Mouse (Mus musculus): ENCODE results near the gene Crocc. TPM values are rescaled to one million over a fixed set of nuclear protein-coding genes. Genes with fewer than 3 reads are reported as not detected.

Crocc gene
- 1 to 10 TPM in 1 of 2 experiments, under 1 TPM in 1; 0.98 to 1.4 TPM for polyA plus RNA-seq (2017; shearing (Covaris generic))

GRCm38 (mm10) chr4:141060426-141061301, at the start of gene Crocc:
Gene Crocc (minus strand): TSS chr4:141060550.
- peak; percentile 92 for ATAC-seq

- no peak for ATAC-seq
These were observed 47.9 kb upstream of the Crocc start for GRCm38 (mm10) chr4:141108196-141108732.

GRCm38 (mm10) chr4:141106526-141107183, 46.3 kb upstream of the Crocc start:
- no peak for ATAC-seq

GRCm38 (mm10) chr4:141101855-141102254, 41.5 kb upstream of the Crocc start:
- no peak for ATAC-seq

GRCm38 (mm10) chr4:141101291-141101690, 40.9 kb upstream of the Crocc start:
- no peak for ATAC-seq

- no peak for ATAC-seq
These were observed 39.6 kb upstream of the Crocc start for GRCm38 (mm10) chr4:141099956-141100355.

GRCm38 (mm10) chr4:141098935-141099334, 38.6 kb upstream of the Crocc start:
- no peak for ATAC-seq

GRCm38 (mm10) chr4:141096710-141097109, 36.4 kb upstream of the Crocc start:
- no peak for ATAC-seq

- ATAC-seq, result no peak
These were observed 34.7 kb upstream of the Crocc start for GRCm38 (mm10) chr4:141095016-141095415.

GRCm38 (mm10) chr4:141088714-141089113, 28.4 kb upstream of the Crocc start:
- no peak for ATAC-seq

- no peak for ATAC-seq
These were observed 27.7 kb upstream of the Crocc start, which contains the start of gene Spata21 for GRCm38 (mm10) chr4:141088033-141088432. Gene Spata21 (plus strand): TSS chr4:141088333.

- ATAC-seq, result no peak
These were observed 26.5 kb upstream of the Crocc start for GRCm38 (mm10) chr4:141086862-141087261.

- ATAC-seq, result no peak
These were observed 18.3 kb upstream of the Crocc start for GRCm38 (mm10) chr4:141078510-141079137.

GRCm38 (mm10) chr4:141077681-141078509, 17.5 kb upstream of the Crocc start, which contains the start of gene Necap2:
Gene Necap2 (minus strand): TSS chr4:141078357.
- ATAC-seq, result peak; percentile 97

GRCm38 (mm10) chr4:141076761-141077506, 16.6 kb upstream of the Crocc start:
- ATAC-seq, result no peak

GRCm38 (mm10) chr4:141074109-141074508, 13.8 kb upstream of the Crocc start:
- ATAC-seq, result no peak

GRCm38 (mm10) chr4:141073661-141074060, 13.3 kb upstream of the Crocc start:
- no peak for ATAC-seq

- ATAC-seq, result no peak
These were observed 12.2 kb upstream of the Crocc start for GRCm38 (mm10) chr4:141072502-141072901.

- no peak for ATAC-seq
These were observed 9.4 kb upstream of the Crocc start for GRCm38 (mm10) chr4:141069731-141070130.

GRCm38 (mm10) chr4:141068655-141069054, 8.3 kb upstream of the Crocc start:
- no peak for ATAC-seq

- no peak for ATAC-seq
These were observed 7.2 kb upstream of the Crocc start for GRCm38 (mm10) chr4:141067516-141068046.

Data from activated CD4-positive, CD25-positive, alpha-beta regulatory T cell, adult 4 months (primary cell).